Mouse (Mus musculus) left cerebral cortex, postnatal 14 days (tissue): Measurements from ENCODE around the gene Klhdc1. TPM values are rescaled to one million over a fixed set of nuclear protein-coding genes. Genes with fewer than 3 reads are reported as not detected.

ENCODE experiments used
- DNase-seq, 2 experiments: peaks; one replicate each; pipeline ENCODE4 v3.0.0; 2021 to 2022; ENCODE audit warnings: low spot score in 2 of 2, mixed read lengths in 1 of 2
- intact Hi-C: fragments of 180-260 bp; cut with DNase I; formaldehyde crosslinking; loops from one replicate; pipeline ENCODE4 v1.15.1; 2025
- total RNA-seq, 2 experiments: library from RNA; stranded (reverse); gene quantifications; 2 replicates each; pipeline ENCODE4 v1.2.3; 2021

The Klhdc1 gene
- total RNA-seq, 2 experiments from 2014 or later: 17.4 to 21.1 TPM

DNA sequence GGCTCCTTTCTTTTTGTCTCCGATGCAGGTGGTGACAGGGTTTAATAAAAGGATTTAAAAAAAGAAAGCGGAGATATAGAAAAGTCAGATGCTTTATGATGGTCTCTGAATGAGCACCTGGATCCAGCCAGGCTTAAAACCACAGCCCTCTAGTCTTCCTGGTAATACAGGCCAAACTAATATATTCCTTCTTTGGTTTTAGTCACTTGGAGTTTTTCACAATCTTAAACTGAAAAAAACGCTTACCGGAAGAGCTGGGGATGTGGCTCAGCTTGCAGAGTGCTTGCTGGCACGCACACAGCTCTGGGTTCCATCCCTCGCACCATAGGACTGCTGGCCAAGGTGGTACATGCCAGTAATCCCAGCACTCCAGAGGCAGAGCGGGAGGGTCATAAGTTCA is 24.4 kb upstream of the Klhdc1 start:
- intact Hi-C loops: no loop called here
- DNase-seq: no peak

- intact Hi-C loops: no loop called here
- no peak for DNase-seq
Observed at GRCm38 (mm10) chr12:69220613-69221277, 20.2 kb upstream of the Klhdc1 start.

GRCm38 (mm10) chr12:69227776-69228466 is 13.1 kb upstream of the Klhdc1 start, which contains the start of gene Pole2:
Gene Pole2, minus strand, starts transcription at chr12:69228195.
- DNase-seq: peak; percentile 73 to 84
- intact Hi-C loops: no loop called here

DNA sequence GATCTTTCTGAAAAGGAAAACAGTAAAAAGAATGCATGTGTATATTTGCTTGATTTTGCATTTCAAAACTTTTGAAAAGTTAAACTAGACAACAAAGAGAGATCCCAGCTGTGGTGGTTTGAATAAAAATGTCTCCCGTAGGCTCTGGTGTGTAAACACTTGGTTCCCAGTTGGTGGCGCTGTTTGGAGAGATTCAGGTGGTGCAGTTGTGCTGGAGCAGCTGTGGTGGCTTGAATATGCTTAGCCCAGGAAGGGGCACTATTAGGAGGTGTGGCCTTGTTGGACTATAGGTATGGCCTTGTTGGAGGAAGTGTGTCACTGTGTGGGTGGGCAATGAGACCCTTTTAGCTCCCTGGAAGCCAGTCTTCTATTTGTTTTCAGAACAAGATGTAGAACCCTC is 11.7 kb upstream of the Klhdc1 start:
- DNase-seq: no peak
- intact Hi-C loops: no loop called here

DNA sequence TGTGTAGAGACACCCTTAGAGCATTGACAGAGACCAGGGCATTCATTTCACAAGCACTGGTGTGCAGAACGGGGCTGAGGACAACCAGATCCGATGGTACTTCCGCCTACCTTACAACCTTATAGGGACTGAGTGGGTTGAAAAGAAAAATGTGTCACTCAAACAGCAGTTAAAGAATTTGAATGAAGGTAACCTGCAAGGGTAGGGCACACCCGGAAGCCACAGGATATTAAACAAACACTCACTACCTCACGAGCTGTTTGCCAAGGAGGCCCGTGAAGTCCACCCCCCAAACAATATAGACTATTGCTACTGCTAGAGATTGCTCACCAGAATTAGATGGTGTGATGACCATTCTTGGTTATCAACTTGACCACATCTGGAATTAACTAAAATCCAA is 5.2 kb upstream of the Klhdc1 start:
- intact Hi-C loops: no loop called here
- no peak for DNase-seq

GRCm38 (mm10) chr12:69238284-69238683 is 2.7 kb upstream of the Klhdc1 start:
- intact Hi-C loops: no loop called here
- DNase-seq: no peak

DNA sequence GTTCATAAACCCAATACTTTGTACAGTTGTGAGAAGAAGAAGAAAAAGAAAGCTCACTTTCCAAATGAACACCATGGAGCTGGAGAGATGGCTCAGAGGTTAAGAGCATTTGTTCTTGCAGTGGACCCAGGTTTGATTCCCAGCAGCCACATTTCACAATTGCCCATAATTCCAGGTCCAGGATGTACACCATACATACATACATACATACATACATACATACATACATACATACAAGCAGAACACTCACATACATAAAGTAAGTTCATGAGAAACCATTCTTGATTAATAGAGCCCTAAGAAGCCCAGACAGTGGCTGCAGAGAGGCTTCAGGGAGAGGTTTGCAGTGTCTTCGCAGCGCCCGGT is 412 bp downstream of the Klhdc1 start:
- DNase-seq: no peak
- intact Hi-C loops: loop anchor here (5.0 kb wide), 1 partner anchor 56 kb away; the partner anchor contains the start of gene Klhdc2

DNA sequence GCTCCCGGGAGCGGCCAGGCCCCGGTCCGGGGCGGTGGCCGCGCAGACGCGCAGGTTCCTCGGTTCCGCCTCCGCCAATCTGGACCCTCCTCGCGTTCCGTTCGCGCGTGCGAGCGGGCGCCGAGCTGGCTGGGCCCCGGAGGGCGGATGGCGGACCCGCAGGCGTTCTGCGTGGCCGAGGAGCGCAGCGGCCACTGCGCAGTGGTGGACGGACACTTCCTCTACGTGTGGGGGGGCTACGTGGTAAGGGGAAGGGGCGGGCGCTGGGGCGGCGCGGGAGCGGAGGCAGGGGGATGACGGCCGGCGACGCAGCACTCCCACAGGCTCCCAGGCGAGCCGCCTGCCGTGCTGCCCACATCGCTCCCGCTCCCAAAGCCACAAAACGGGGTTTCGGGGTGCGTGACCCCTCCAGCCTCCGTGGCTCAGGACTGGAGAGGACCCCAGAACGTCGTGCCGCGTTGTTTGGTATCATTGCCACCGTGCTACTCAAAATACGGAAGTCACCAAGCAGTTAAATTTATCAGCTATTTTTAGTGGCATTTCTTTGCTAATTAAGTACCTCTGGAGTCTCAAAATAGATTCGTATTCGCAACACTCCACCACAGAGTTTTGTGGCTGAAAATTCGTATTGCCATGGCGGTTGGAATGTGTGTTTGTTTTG is 925 bp downstream of the Klhdc1 start:
- DNase-seq: peak; percentile 30 to 74
- intact Hi-C loops: loop anchor here (5.0 kb wide), 1 partner anchor 55 kb away; the partner anchor contains the start of gene Klhdc2

- DNase-seq: no peak
- intact Hi-C loops: no loop called here
Observed at GRCm38 (mm10) chr12:69249766-69250165, 8.8 kb downstream of the Klhdc1 start.

DNA sequence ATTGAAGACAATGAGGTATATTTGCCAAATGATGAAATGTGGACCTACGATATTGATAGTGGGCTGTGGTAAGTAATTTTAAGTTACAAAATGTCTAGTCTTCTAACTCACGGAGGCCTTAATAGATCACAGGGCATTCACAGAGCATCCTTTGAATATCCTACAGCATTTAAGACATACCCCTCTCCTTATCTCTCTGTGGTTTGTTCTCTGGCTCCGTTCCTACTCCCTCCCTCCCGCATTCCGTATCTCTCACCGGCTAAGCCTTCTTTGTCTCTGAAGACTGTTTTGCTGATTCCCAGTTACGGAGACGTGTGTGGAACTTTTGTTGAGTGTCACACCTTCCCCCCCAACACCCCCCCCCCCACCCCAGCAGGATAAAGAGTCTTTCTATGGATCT is 9.8 kb downstream of the Klhdc1 start:
- intact Hi-C loops: no loop called here
- no peak for DNase-seq

DNA sequence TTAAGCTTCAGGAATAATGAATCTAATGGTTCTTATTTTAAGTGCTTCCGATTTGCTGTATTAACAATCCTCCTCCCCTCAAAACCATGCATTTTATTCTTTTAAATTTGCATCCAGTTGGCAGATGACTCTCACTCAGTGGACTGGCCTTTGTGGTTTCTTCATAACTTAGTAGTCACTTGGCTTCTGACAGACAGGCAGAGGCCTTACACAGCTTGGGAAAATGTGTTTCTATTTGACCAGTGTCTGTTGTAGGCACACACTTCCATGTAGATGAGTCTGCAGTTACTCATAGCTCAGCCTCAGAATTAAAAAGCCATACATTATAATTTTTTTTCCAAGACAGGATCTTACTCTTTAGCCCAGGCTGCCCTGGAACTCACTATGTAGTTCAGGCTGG is 12.8 kb downstream of the Klhdc1 start:
- no peak for DNase-seq

DNA sequence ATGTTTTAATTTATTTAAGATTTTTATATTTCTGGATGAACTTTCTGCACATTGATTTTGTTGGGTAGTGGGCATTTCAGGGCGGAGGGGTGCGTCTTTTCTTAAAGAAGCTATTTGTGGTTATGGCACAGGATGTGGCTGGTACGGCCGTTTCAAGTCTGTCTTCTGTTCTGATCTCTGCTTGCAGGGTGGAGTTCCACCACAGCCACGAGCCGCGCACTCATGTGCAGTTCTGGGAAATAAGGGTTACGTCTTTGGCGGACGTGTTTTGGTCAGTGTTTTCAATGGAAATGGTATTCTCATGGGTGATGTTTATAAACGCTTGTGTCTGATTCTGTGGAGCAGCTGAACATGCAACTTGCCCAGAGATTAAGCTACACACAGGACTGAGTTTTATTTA is 16.9 kb downstream of the Klhdc1 start:
- intact Hi-C loops: no loop called here

More for the DNA sequence above, 12.8 kb downstream of the Klhdc1 start:
- intact Hi-C loops: no loop called here

GRCm38 (mm10) chr12:69262251-69262650 is 21.3 kb downstream of the Klhdc1 start:
- no peak for DNase-seq
- intact Hi-C loops: no loop called here

More for the DNA sequence above, 16.9 kb downstream of the Klhdc1 start:
- no peak for DNase-seq

- intact Hi-C loops: no loop called here
- DNase-seq: no peak
Observed at GRCm38 (mm10) chr12:69265031-69265430, 24.1 kb downstream of the Klhdc1 start.

GRCm38 (mm10) chr12:69267956-69268632 is 27.1 kb downstream of the Klhdc1 start:
- DNase-seq: peak; percentile 6 to 43

DNA sequence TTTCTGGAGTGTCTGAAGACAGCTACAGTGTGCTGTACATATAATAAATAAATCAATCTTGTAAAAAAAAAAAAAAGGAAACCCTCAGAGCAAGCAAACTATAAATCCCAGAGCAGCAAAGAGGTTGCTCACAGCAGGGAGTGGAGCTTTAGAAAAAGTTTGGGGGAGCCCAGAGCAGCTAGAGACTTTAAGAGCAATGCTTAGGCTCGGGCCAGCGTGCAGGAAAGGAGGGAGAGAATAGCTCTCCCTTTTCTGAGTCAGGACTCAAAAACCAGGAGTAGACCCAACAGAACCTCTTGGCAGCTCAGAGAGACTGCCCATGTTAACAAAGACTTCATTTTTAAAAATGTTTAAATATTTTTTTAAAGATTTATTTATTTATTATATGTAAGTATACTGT is 28.0 kb downstream of the Klhdc1 start:
- intact Hi-C loops: no loop called here
- DNase-seq: no peak

More at GRCm38 (mm10) chr12:69267956-69268632, 27.1 kb downstream of the Klhdc1 start:
- intact Hi-C loops: no loop called here

- DNase-seq: no peak
- intact Hi-C loops: no loop called here
Observed at GRCm38 (mm10) chr12:69279931-69280469, 39.0 kb downstream of the Klhdc1 start.

DNA sequence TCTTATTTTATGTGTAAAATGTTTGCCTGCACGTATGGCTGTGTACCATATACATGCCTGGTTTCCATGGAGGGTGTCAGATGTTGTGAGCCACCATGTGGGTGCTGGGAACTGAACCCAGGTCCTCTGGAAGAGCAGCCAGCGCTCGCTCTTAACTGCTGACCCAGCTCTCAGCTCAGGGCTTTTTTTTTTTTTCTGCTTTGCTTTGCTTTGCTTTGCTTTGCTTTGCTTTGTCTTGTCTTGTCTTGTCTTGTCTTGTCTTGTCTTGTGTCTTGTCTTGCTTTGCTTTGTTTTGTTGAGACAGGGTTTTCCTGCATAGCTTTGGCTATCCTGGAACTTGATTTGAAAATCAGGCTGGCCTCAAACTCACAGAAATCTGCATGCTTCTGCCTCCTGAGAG is 39.9 kb downstream of the Klhdc1 start:
- intact Hi-C loops: no loop called here
- DNase-seq: no peak

DNA sequence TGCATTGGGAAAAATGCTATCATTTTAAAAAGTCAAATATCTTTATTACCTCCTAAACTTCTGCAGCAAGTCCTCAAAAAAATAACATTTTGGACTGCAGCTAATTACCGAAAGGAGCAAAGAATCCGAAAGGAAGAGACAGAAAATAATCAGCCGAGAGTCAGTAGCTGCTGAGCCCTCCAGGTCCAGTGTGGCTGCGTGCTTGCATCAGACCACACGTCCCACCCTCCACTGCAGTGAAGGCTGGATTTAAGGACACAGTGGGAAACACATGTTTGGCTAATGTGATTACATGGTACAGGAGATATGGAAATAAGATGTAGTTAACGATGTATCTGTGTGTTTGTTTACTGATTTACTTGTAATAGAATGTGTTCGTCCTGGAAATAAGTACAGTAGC is 42.2 kb downstream of the Klhdc1 start:
- intact Hi-C loops: no loop called here
- DNase-seq: no peak

- DNase-seq: no peak
- intact Hi-C loops: no loop called here
Observed at GRCm38 (mm10) chr12:69287535-69287934, 46.6 kb downstream of the Klhdc1 start.
